Mouse (Mus musculus) olfactory bulb, adult 2 months (tissue): ENCODE measurements around the gene Zfand2b.

Experiments
- CTCF ChIP-seq: fragments of 200-500 bp; IDR thresholded peaks from 2 replicates; pipeline ENCODE4 v1.5.1; 2012; ENCODE audit warnings: low read depth, mild to moderate bottlenecking, low read length, moderate library complexity; ENCODE audit not compliant: insufficient read depth
- POLR2A ChIP-seq: fragments of 200-500 bp; IDR thresholded peaks from 2 replicates; pipeline ENCODE4 v1.6.1; 2012; ENCODE audit warnings: mild to moderate bottlenecking, low read depth, low read length, moderate library complexity; ENCODE audit not compliant: insufficient read depth

- TF ChIP-seq CTCF (no peak), POLR2A (no peak)
These were observed 32.8 kb downstream of the Zfand2b start for GRCm38 (mm10) chr1:75201236-75201635.
